Mouse (Mus musculus) urinary bladder, postnatal 4 days (tissue): ENCODE measurements around the gene D8Ertd738e.
"Not testable (repeated sequence)": the region's sequence is repeated elsewhere in the genome, so short reads cannot be mapped to it uniquely, and the experiment has no call there.

Source experiments
- DNase-seq, 2 experiments: peaks; one replicate each; pipeline ENCODE4 v3.0.0; 2021 to 2022; ENCODE audit warnings: low spot score in 2 of 2

D8Ertd738e gene

GRCm38 (mm10) chr8:84249257-84250170 is at the start of gene D8Ertd738e:
TSS of gene D8Ertd738e (minus strand) at chr8:84249719.
- DNase-seq, result peak; percentile 77 to 84

- DNase-seq, result no peak
These were observed 47.7 kb upstream of the D8Ertd738e start for GRCm38 (mm10) chr8:84297029-84297785.

GRCm38 (mm10) chr8:84291688-84292087 is 42.2 kb upstream of the D8Ertd738e start:
- no peak for DNase-seq

- no peak for DNase-seq
These were observed 41.6 kb upstream of the D8Ertd738e start for GRCm38 (mm10) chr8:84291086-84291485.

- no peak for DNase-seq
These were observed 39.4 kb upstream of the D8Ertd738e start for GRCm38 (mm10) chr8:84288892-84289291.

- not testable (repeated sequence) for DNase-seq
These were observed 36.1 kb upstream of the D8Ertd738e start for GRCm38 (mm10) chr8:84285665-84286064.

- DNase-seq, result no peak
These were observed 35.1 kb upstream of the D8Ertd738e start for GRCm38 (mm10) chr8:84284608-84285063.

- no peak for DNase-seq
These were observed 31.3 kb upstream of the D8Ertd738e start for GRCm38 (mm10) chr8:84280777-84281176.

- DNase-seq, result no peak
These were observed 26.9 kb upstream of the D8Ertd738e start for GRCm38 (mm10) chr8:84276447-84276846.

GRCm38 (mm10) chr8:84273968-84274367 is 24.4 kb upstream of the D8Ertd738e start:
- no peak for DNase-seq

GRCm38 (mm10) chr8:84272302-84272701 is 22.8 kb upstream of the D8Ertd738e start:
- DNase-seq, result no peak

GRCm38 (mm10) chr8:84269950-84270773 is 20.6 kb upstream of the D8Ertd738e start, which contains the start of gene Ccdc130:
TSS of gene Ccdc130 (minus strand) at chr8:84270380.
- peak; percentile 99 to 100 for DNase-seq

GRCm38 (mm10) chr8:84261098-84261497 is 11.6 kb upstream of the D8Ertd738e start:
- DNase-seq, result no peak

- DNase-seq, result peak; percentile 78 to 83
These were observed 7.5 kb upstream of the D8Ertd738e start, which contains the start of gene Mri1 for GRCm38 (mm10) chr8:84256822-84257610. TSS of gene Mri1 (minus strand) at chr8:84257326.

GRCm38 (mm10) chr8:84256458-84256821 is 6.9 kb upstream of the D8Ertd738e start:
- no peak for DNase-seq

GRCm38 (mm10) chr8:84255858-84256257 is 6.3 kb upstream of the D8Ertd738e start:
- DNase-seq, result no peak

GRCm38 (mm10) chr8:84241821-84242220 is 7.7 kb downstream of the D8Ertd738e start:
- no peak for DNase-seq

GRCm38 (mm10) chr8:84241167-84241566 is 8.4 kb downstream of the D8Ertd738e start:
- no peak for DNase-seq

GRCm38 (mm10) chr8:84237542-84238229 is 11.8 kb downstream of the D8Ertd738e start:
- no peak for DNase-seq

- peak; percentile 97 to 98 for DNase-seq
These were observed 12.5 kb downstream of the D8Ertd738e start, which contains the start of gene Zswim4 for GRCm38 (mm10) chr8:84236998-84237473. TSS of gene Zswim4 (minus strand) at chr8:84237055.
